Mouse (Mus musculus) erythroblast, embryonic 14.5 days (primary cell): Measurements from ENCODE around the gene Emd.

Source experiments
- GATA1 ChIP-seq: IDR thresholded peaks from 2 replicates; pipeline ENCODE4 v1.6.1; 2012; ENCODE audit warnings: low read length, inconsistent platforms, mixed read lengths
- TAL1 ChIP-seq: IDR thresholded peaks from 3 replicates; pipeline ENCODE4 v1.6.1; 2012; ENCODE audit warnings: low read length, inconsistent platforms, mixed read lengths

GRCm38 (mm10) chrX:74281732-74282394 lies 27.4 kb downstream of the Emd start, which contains the start of the genes Taz and Dnase1l1:
- no peak for TF ChIP-seq GATA1
- TF ChIP-seq TAL1: no peak
